Mouse (Mus musculus) forebrain, embryonic 16.5 days (tissue): Measurements from ENCODE around the gene Trove2. TPM values are rescaled to one million over a fixed set of nuclear protein-coding genes. Genes with fewer than 3 reads are reported as not detected.

ENCODE experiments used
- ATAC-seq: fragments of 200-750 bp; cut with Nextera tagmentation; 2 replicates; pipeline ENCODE4 v1.8.0; 2017; ENCODE audit warnings: mild to moderate bottlenecking, moderate library complexity
- H3K27ac ChIP-seq: fragments of 300-500 bp; sonication (generic); 2 replicates; pipeline ENCODE4 v1.5.1; 2014; ENCODE audit warnings: low read length, control low read depth
- H3K27me3 ChIP-seq: fragments of 300-500 bp; sonication (generic); replicated peaks from 2 replicates; pipeline ENCODE4 v1.6.1; 2014; ENCODE audit warnings: low read length; ENCODE audit not compliant: control insufficient read depth, insufficient read depth
- H3K36me3 ChIP-seq: fragments of 300-500 bp; sonication (generic); 2 replicates; pipeline ENCODE4 v1.6.1; 2014; ENCODE audit not compliant: control insufficient read depth, insufficient read depth
- H3K4me1 ChIP-seq: fragments of 300-500 bp; sonication (generic); replicated peaks from 2 replicates; pipeline ENCODE4 v1.6.1; 2014; ENCODE audit warnings: low read length; ENCODE audit not compliant: control insufficient read depth, insufficient read depth
- H3K4me2 ChIP-seq: fragments of 300-500 bp; sonication (generic); 2 replicates; pipeline ENCODE4 v1.6.1; 2014; ENCODE audit warnings: mild to moderate bottlenecking, low read length, control low read depth
- H3K4me3 ChIP-seq: fragments of 300-500 bp; sonication (generic); replicated peaks from 2 replicates; pipeline ENCODE4 v1.5.1; 2014; ENCODE audit warnings: mild to moderate bottlenecking, low read length, control low read depth
- H3K9ac ChIP-seq: fragments of 300-500 bp; sonication (generic); replicated peaks from 2 replicates; pipeline ENCODE4 v1.6.1; 2014; ENCODE audit warnings: low read depth, low read length, control low read depth
- H3K9me3 ChIP-seq: fragments of 300-500 bp; sonication (generic); 2 replicates; pipeline ENCODE4 v1.6.1; 2016; ENCODE audit warnings: low read length; ENCODE audit not compliant: control insufficient read depth
- WGBS: fragments of 180-500 bp; shearing (Covaris S2); extraction: QIAGEN DNeasy Blood & Tissue Kit; methylation state at CpG from one replicate; pipeline ENCODE4 v1.1.7; 2014; 5-methylcytosine and 5-hydroxymethylcytosine counted together
- polyA plus RNA-seq: library from polyadenylated mRNA; unstranded; fragments of >200 nt; fragmentation: Nextera tagmentation; extraction: Ambion mirVana; gene quantifications from 2 replicates; pipeline ENCODE4 v1.2.1, GENCODE M21; 2015

Gene Trove2
- polyA plus RNA-seq, 1 experiment from 2014 or later = 53.1 TPM

GRCm38 (mm10) chr1:143740581-143740980 lies 36.3 kb downstream of the Trove2 start:
- peaks cover 12% of the 10 kb centered on the region for H3K36me3 ChIP-seq

GRCm38 (mm10) chr1:143739361-143740350 lies 37.2 kb downstream of the Trove2 start:
- H3K27ac ChIP-seq = peak overlapping the region; percentile 93
- peaks cover 5% of the 10 kb centered on the region; the same call in 1 of the 2 replicates for H3K36me3 ChIP-seq
- no peaks in the 10 kb centered on the region for H3K27me3 ChIP-seq
- peaks cover 22% of the 10 kb centered on the region for H3K4me1 ChIP-seq
- peak overlapping the region; percentile 71 for H3K4me2 ChIP-seq
- H3K9me3 ChIP-seq = no peaks in the 10 kb centered on the region
- H3K4me3 ChIP-seq = peak overlapping the region; percentile 78
- WGBS = under 1% methylated on average over 58 of the region's 71 CpGs
- peak; percentile 92 for ATAC-seq
- H3K9ac ChIP-seq = peak overlapping the region; percentile 89

More at GRCm38 (mm10) chr1:143740581-143740980, 36.3 kb downstream of the Trove2 start:
- H3K9ac ChIP-seq = no peak overlapping the region
- no peaks in the 10 kb centered on the region for H3K9me3 ChIP-seq
- WGBS = 61% methylated on average over 9 of the region's 10 CpGs
- H3K4me3 ChIP-seq = no peak overlapping the region
- H3K27me3 ChIP-seq = no peaks in the 10 kb centered on the region
- H3K4me2 ChIP-seq = peak overlapping the region; percentile 71; the same call in 1 of the 2 replicates
- H3K27ac ChIP-seq = no peak overlapping the region
- peaks cover 22% of the 10 kb centered on the region for H3K4me1 ChIP-seq
- ATAC-seq = no peak

GRCm38 (mm10) chr1:143738811-143739210 lies 38.1 kb downstream of the Trove2 start:
- H3K4me2 ChIP-seq = peak overlapping the region; percentile 71
- peaks cover 22% of the 10 kb centered on the region for H3K4me1 ChIP-seq
- no peak for ATAC-seq
- peaks cover 3% of the 10 kb centered on the region; the same call in 1 of the 2 replicates for H3K36me3 ChIP-seq
- no peaks in the 10 kb centered on the region for H3K9me3 ChIP-seq
- 24% methylated on average over 11 of the region's 11 CpGs for WGBS
- H3K27ac ChIP-seq = peak overlapping the region; percentile 66
- peak overlapping the region; percentile 89 for H3K9ac ChIP-seq
- peak overlapping the region; percentile 78 for H3K4me3 ChIP-seq
- no peaks in the 10 kb centered on the region for H3K27me3 ChIP-seq

GRCm38 (mm10) chr1:143733914-143734410 lies 42.9 kb downstream of the Trove2 start:
- no peaks in the 10 kb centered on the region for H3K4me1 ChIP-seq
- H3K9me3 ChIP-seq = no peaks in the 10 kb centered on the region
- H3K27me3 ChIP-seq = no peaks in the 10 kb centered on the region
- no peak overlapping the region for H3K4me2 ChIP-seq
- H3K4me3 ChIP-seq = no peak overlapping the region
- no peak for ATAC-seq
- no peak overlapping the region for H3K9ac ChIP-seq
- no peak overlapping the region for H3K27ac ChIP-seq
- WGBS = 69% methylated on average over 5 of the region's 5 CpGs
- no peaks in the 10 kb centered on the region for H3K36me3 ChIP-seq

GRCm38 (mm10) chr1:143731691-143732090 lies 45.2 kb downstream of the Trove2 start:
- no peaks in the 10 kb centered on the region for H3K9me3 ChIP-seq
- WGBS = 35% methylated on average over 4 of the region's 4 CpGs
- H3K27ac ChIP-seq = no peak overlapping the region
- no peaks in the 10 kb centered on the region for H3K4me1 ChIP-seq
- H3K4me2 ChIP-seq = no peak overlapping the region
- no peaks in the 10 kb centered on the region for H3K36me3 ChIP-seq
- no peak overlapping the region for H3K4me3 ChIP-seq
- no peak for ATAC-seq
- H3K27me3 ChIP-seq = no peaks in the 10 kb centered on the region
- H3K9ac ChIP-seq = no peak overlapping the region

- no peak overlapping the region for H3K4me3 ChIP-seq
- no peak for ATAC-seq
Measured at GRCm38 (mm10) chr1:143730899-143731298, 46.0 kb downstream of the Trove2 start.

GRCm38 (mm10) chr1:143727701-143728445 lies 49.0 kb downstream of the Trove2 start:
- Histone ChIP-seq H3K9me3 (no peaks in the 10 kb centered on the region), H3K27ac (no peak overlapping the region), H3K4me2 (no peak overlapping the region), H3K4me1 (no peaks in the 10 kb centered on the region), H3K9ac (no peak overlapping the region), H3K36me3 (no peaks in the 10 kb centered on the region), H3K4me3 (no peak overlapping the region), H3K27me3 (no peaks in the 10 kb centered on the region)
- WGBS = 88% methylated on average over 9 of the region's 9 CpGs
- no peak for ATAC-seq

More at GRCm38 (mm10) chr1:143730899-143731298, 46.0 kb downstream of the Trove2 start:
- Histone ChIP-seq H3K4me1 (no peaks in the 10 kb centered on the region), H3K4me2 (no peak overlapping the region), H3K9ac (no peak overlapping the region), H3K36me3 (no peaks in the 10 kb centered on the region), H3K27me3 (no peaks in the 10 kb centered on the region), H3K27ac (no peak overlapping the region), H3K9me3 (no peaks in the 10 kb centered on the region)
- WGBS = 91% methylated on average over 2 of the region's 2 CpGs

GRCm38 (mm10) chr1:143724456-143725064 lies 52.3 kb downstream of the Trove2 start:
- no peak overlapping the region for H3K4me2 ChIP-seq
- no peak overlapping the region for H3K27ac ChIP-seq
- no peaks in the 10 kb centered on the region for H3K27me3 ChIP-seq
- no peaks in the 10 kb centered on the region for H3K4me1 ChIP-seq
- no peaks in the 10 kb centered on the region for H3K9me3 ChIP-seq
- no peak overlapping the region for H3K9ac ChIP-seq
- no peak for ATAC-seq
- no peak overlapping the region for H3K4me3 ChIP-seq
- no peaks in the 10 kb centered on the region for H3K36me3 ChIP-seq
- WGBS = 90% methylated on average over 5 of the region's 5 CpGs
